Mouse (Mus musculus): Measurements from ENCODE around the gene Osbpl5. TPM values are rescaled to one million over a fixed set of nuclear protein-coding genes. Genes with fewer than 3 reads are reported as not detected.
"Not testable (repeated sequence)": the region's sequence is repeated elsewhere in the genome, so short reads cannot be mapped to it uniquely, and the experiment has no call there.

Osbpl5 gene
- polyA plus RNA-seq, 1 experiment from 2014 or later: 32.1 TPM

- WGBS: 55% methylated on average over 10 of the region's 10 CpGs
- Histone ChIP-seq H3K4me2 (replicated peaks) (peak overlapping the region; percentile 81; the same call in 1 of the 2 replicates), H3K4me3 (peak overlapping the region; percentile 65)
- H3K36me3 ChIP-seq; H3K27me3 ChIP-seq; H3K4me1 ChIP-seq; H3K9ac ChIP-seq; H3K27ac ChIP-seq; H3K9me3 ChIP-seq (replicated peaks): not testable (repeated sequence)
- ATAC-seq (ENCODE audit: low FRiP score): 0 out of 2 replicates have a peak, but pooled peaks have one; percentile 8
Measured at GRCm38 (mm10) chr7:143649769-143650346, 106.9 kb downstream of the Osbpl5 start.

DNA sequence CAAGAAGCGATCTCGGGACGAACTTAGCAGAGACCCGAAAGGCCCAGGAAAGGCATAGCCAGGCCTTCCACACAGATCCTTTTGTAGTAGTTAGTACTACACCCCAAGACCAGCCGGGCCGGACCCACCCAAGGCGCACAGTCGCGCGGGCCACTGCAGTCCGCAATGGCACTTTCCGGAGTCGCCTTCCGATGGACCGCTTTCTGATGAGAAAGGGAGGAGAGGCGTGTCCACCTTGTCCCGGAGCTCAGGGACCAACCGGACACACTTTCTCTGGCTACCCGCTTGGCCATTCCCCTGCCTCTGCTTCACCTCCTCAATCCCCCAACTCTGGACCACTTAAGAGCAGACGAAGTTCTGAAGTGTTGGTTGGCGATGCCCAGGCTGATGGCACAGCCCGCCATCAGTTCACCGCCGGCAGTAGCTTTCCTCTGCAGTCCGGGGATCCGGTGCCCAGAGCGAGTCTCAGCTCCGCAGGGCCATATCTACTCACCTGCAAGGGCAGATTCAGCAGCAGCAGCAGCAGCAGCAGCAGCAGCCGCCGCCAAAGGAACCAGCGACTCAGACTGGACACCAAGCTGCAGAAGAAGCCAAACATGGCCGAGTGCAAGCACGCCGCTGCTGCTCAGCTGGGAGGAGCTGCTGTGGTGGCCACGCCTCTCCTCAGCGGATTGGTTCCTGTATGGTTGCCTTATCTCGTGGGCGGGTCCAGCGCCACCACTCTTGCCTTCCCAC lies 107.6 kb downstream of the Osbpl5 start, which contains the start of gene Tnfrsf22:
Gene Tnfrsf22 (minus strand): TSS at position 628 of the 735 bp plus-strand sequence.
- 4% methylated on average over 37 of the region's 39 CpGs for WGBS
- no peak within 1 kb of the TSS for H3K27ac ChIP-seq
- H3K9me3 ChIP-seq (replicated peaks): 0 out of 2 replicates have a peak, but pooled peaks cover 8% of the 10 kb centered on the region
- peak within 1 kb of the TSS; percentile 78 for H3K9ac ChIP-seq
- H3K4me3 ChIP-seq: peak within 1 kb of the TSS; percentile 65
- peak within 1 kb of the TSS; percentile 81 for H3K4me2 ChIP-seq (replicated peaks)
- H3K4me1 ChIP-seq: no peaks in the 10 kb centered on the region
- peak; percentile 93 for ATAC-seq (ENCODE audit: low FRiP score)
- H3K36me3 ChIP-seq: no peaks in the 10 kb centered on the region
- H3K27me3 ChIP-seq: no peaks in the 10 kb centered on the region

- H3K4me1 ChIP-seq; H3K27me3 ChIP-seq; H3K9ac ChIP-seq; H3K4me2 ChIP-seq (replicated peaks); H3K27ac ChIP-seq; H3K9me3 ChIP-seq (replicated peaks); H3K4me3 ChIP-seq; ATAC-seq (ENCODE audit: low FRiP score); H3K36me3 ChIP-seq: not testable (repeated sequence)
- 92% methylated on average over 2 of the region's 2 CpGs for WGBS
Measured at GRCm38 (mm10) chr7:143643949-143644348, 112.8 kb downstream of the Osbpl5 start.

Small RNA genes lying within 50 kb of the gene (microRNA-seq; reads per million reads assigned to microRNA genes)
- not detected for gene Gm22064

Other genes with a start within 250 kb of the Osbpl5 start
- gene Nap1l4, start 207.9 kb downstream of the Osbpl5 start, polyA plus RNA-seq (2016; fragmentation: Nextera tagmentation; extraction: Ambion mirVana): 321 and 332 TPM in 2 replicates
- 57.1 and 61.6 TPM in 2 replicates for gene Cars, start 156.9 kb downstream of the Osbpl5 start, polyA plus RNA-seq (2016; fragmentation: Nextera tagmentation; extraction: Ambion mirVana)
- gene Tnfrsf26, start 128.3 kb downstream of the Osbpl5 start, polyA plus RNA-seq (2016; fragmentation: Nextera tagmentation; extraction: Ambion mirVana): 0.12 and 0.35 TPM in 2 replicates
- gene Tnfrsf22, start 107.3 kb downstream of the Osbpl5 start, polyA plus RNA-seq (2016; fragmentation: Nextera tagmentation; extraction: Ambion mirVana): 8.3 and 8.8 TPM in 2 replicates
- gene Tnfrsf23, start 71.1 kb downstream of the Osbpl5 start, polyA plus RNA-seq (2016; fragmentation: Nextera tagmentation; extraction: Ambion mirVana): 0.63 and 0.80 TPM in 2 replicates
- gene Mrgprg, start 10.0 kb upstream of the Osbpl5 start, polyA plus RNA-seq (2016; fragmentation: Nextera tagmentation; extraction: Ambion mirVana): not detected in 2 replicates
- gene Mrgpre, start 27.5 kb upstream of the Osbpl5 start, polyA plus RNA-seq (2016; fragmentation: Nextera tagmentation; extraction: Ambion mirVana): 3.0 and 4.2 TPM in 2 replicates
- gene Nadsyn1, start 65.9 kb upstream of the Osbpl5 start, polyA plus RNA-seq (2016; fragmentation: Nextera tagmentation; extraction: Ambion mirVana): 9.0 and 9.1 TPM in 2 replicates
- 64.3 and 64.4 TPM in 2 replicates for gene Dhcr7, start 66.2 kb upstream of the Osbpl5 start, polyA plus RNA-seq (2016; fragmentation: Nextera tagmentation; extraction: Ambion mirVana)
- gene Gm498, start 109.9 kb upstream of the Osbpl5 start, polyA plus RNA-seq (2016; fragmentation: Nextera tagmentation; extraction: Ambion mirVana): not detected in 2 replicates
- gene Shank2, start 244.9 kb upstream of the Osbpl5 start, polyA plus RNA-seq (2016; fragmentation: Nextera tagmentation; extraction: Ambion mirVana): 3.3 and 3.7 TPM in 2 replicates

Data from hindbrain, embryonic 12.5 days (tissue).